Mouse (Mus musculus): Measurements from ENCODE around the gene Kit. TPM values are rescaled to one million over a fixed set of nuclear protein-coding genes. Genes with fewer than 3 reads are reported as not detected.

The Kit gene
- polyA plus RNA-seq, 1 experiment from 2014 or later, result 7.2 TPM

- WGBS, result 85% methylated on average over 1 of the region's 1 CpGs
- H3K9me3 ChIP-seq (ENCODE audit: control insufficient read depth), result no peaks in the 10 kb centered on the region
Measured at GRCm38 (mm10) chr5:75623520-75623919, 48.8 kb downstream of the Kit start.

DNA sequence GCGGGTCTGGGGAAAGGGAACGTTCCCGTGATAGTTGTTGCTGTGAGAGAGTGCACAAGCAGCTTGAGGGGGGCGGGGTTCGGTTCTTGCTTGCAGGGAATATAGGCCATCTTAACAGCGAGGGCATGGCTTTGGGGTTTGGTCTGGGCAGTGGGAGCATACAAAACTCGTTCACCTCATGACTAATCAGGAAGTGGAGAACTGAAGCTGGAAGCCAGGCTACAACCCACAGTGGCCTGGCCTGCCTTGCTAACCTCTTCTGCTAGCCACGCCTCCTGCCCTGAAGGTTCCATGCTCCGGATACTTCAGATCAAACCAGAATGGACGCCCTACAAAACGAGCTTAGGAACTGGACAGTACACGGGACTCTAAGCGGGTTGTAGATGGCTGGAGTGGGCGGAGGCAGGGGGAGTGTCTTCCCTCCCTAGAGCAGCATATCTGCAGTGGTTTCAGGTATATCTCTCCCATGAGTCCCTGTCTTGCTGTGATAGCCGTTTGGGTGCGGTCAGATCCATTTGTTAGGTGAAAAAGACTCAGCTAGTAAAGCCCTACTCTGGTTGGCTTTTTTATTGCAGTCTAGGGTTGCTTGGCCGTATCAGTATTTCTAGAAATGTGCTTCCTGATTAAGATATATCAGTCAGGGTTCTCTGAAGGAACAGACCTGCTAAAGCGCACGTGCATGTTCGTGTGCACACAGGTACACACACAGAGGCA lies 49.4 kb downstream of the Kit start:
- Histone ChIP-seq H3K27me3 (replicated peaks; ENCODE audit: control insufficient read depth, insufficient read depth, low read length) (no peaks in the 10 kb centered on the region), H3K36me3 (ENCODE audit: control insufficient read depth, insufficient read depth) (no peaks in the 10 kb centered on the region; the same call in 1 of the 2 replicates), H3K9me3 (ENCODE audit: control insufficient read depth) (no peaks in the 10 kb centered on the region), H3K4me2 (replicated peaks; ENCODE audit: low read depth) (no peak overlapping the region), H3K4me3 (ENCODE audit: low read depth, low read length) (no peak overlapping the region), H3K4me1 (replicated peaks; ENCODE audit: control insufficient read depth, insufficient read depth, low read length) (no peaks in the 10 kb centered on the region), H3K27ac (ENCODE audit: low read depth, low read length) (no peak overlapping the region), H3K9ac (ENCODE audit: low read depth, low read length) (no peak overlapping the region)
- no peak for ATAC-seq
- no peak for TF ChIP-seq CTCF (IDR thresholded peaks at IDR 0.05; ENCODE audit: low read depth)
- WGBS, result 71% methylated on average over 20 of the region's 20 CpGs

More at GRCm38 (mm10) chr5:75623520-75623919, 48.8 kb downstream of the Kit start:
- Histone ChIP-seq H3K36me3 (ENCODE audit: control insufficient read depth, insufficient read depth) (no peaks in the 10 kb centered on the region; the same call in 1 of the 2 replicates), H3K4me2 (replicated peaks; ENCODE audit: low read depth) (no peak overlapping the region), H3K4me1 (replicated peaks; ENCODE audit: control insufficient read depth, insufficient read depth, low read length) (no peaks in the 10 kb centered on the region), H3K9ac (ENCODE audit: low read depth, low read length) (no peak overlapping the region), H3K4me3 (ENCODE audit: low read depth, low read length) (no peak overlapping the region), H3K27me3 (replicated peaks; ENCODE audit: control insufficient read depth, insufficient read depth, low read length) (no peaks in the 10 kb centered on the region), H3K27ac (ENCODE audit: low read depth, low read length) (no peak overlapping the region)
- ATAC-seq, result no peak
- no peak for TF ChIP-seq CTCF (IDR thresholded peaks at IDR 0.05; ENCODE audit: low read depth)

- H3K27ac ChIP-seq (ENCODE audit: low read depth, low read length), result no peak overlapping the region
- H3K4me3 ChIP-seq (ENCODE audit: low read depth, low read length), result no peak overlapping the region
- H3K4me1 ChIP-seq (replicated peaks; ENCODE audit: control insufficient read depth, insufficient read depth, low read length), result no peaks in the 10 kb centered on the region
- no peaks in the 10 kb centered on the region; the same call in 1 of the 2 replicates for H3K36me3 ChIP-seq (ENCODE audit: control insufficient read depth, insufficient read depth)
- no peak for ATAC-seq
- H3K27me3 ChIP-seq (replicated peaks; ENCODE audit: control insufficient read depth, insufficient read depth, low read length), result no peaks in the 10 kb centered on the region
- no peak for TF ChIP-seq CTCF (IDR thresholded peaks at IDR 0.05; ENCODE audit: low read depth)
- no peak overlapping the region for H3K4me2 ChIP-seq (replicated peaks; ENCODE audit: low read depth)
- no peak overlapping the region for H3K9ac ChIP-seq (ENCODE audit: low read depth, low read length)
- H3K9me3 ChIP-seq (ENCODE audit: control insufficient read depth), result no peaks in the 10 kb centered on the region
Measured at GRCm38 (mm10) chr5:75625059-75625458, 50.3 kb downstream of the Kit start.

DNA sequence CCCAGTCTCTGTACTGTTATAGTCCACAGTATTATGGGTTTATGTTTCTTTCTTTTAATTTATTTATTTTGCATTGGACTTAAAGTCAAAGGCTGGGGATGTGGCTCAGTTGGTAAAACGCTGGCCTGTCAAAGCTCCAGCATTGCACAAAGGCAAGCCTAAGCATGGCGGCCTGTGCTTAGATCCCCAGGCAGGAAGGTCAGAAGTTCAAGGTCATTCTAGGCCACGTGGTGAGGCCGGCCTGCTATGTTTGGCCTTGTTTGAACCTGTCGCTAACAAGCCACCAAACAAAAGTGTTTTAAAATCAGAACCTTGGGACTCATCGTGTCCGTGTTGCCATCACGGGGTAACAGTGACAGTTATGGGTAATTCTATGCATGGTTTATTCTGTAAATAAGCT lies 51.6 kb downstream of the Kit start:
- H3K36me3 ChIP-seq (ENCODE audit: control insufficient read depth, insufficient read depth), result no peaks in the 10 kb centered on the region; the same call in 1 of the 2 replicates
- WGBS, result 79% methylated on average over 8 of the region's 8 CpGs
- H3K9me3 ChIP-seq (ENCODE audit: control insufficient read depth), result no peaks in the 10 kb centered on the region
- no peak for ATAC-seq
- no peak overlapping the region for H3K27ac ChIP-seq (ENCODE audit: low read depth, low read length)
- H3K9ac ChIP-seq (ENCODE audit: low read depth, low read length), result no peak overlapping the region
- TF ChIP-seq CTCF (IDR thresholded peaks at IDR 0.05; ENCODE audit: low read depth), result no peak
- no peaks in the 10 kb centered on the region for H3K27me3 ChIP-seq (replicated peaks; ENCODE audit: control insufficient read depth, insufficient read depth, low read length)
- no peak overlapping the region for H3K4me3 ChIP-seq (ENCODE audit: low read depth, low read length)
- no peak overlapping the region for H3K4me2 ChIP-seq (replicated peaks; ENCODE audit: low read depth)
- no peaks in the 10 kb centered on the region for H3K4me1 ChIP-seq (replicated peaks; ENCODE audit: control insufficient read depth, insufficient read depth, low read length)

DNA sequence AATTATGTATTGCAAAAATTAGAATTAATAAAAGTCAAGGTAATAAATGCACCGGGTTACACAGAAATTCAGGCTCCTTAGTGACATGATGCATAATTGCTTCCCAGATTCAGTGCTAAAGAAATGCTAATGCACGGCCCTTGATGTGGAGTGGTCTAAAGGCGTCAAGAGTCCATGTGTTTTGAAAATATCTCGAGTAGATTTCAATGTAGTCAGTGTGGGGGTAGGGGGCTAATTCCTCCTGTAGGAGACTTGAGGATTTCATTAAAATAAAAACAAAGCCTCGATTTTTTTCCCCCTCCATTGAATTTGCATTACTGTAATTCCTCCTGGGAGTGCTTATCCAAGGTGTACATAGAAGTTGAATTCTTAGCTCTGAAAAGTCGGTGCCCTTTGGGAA lies 52.0 kb downstream of the Kit start:
- Histone ChIP-seq H3K27me3 (replicated peaks; ENCODE audit: control insufficient read depth, insufficient read depth, low read length) (no peaks in the 10 kb centered on the region), H3K9ac (ENCODE audit: low read depth, low read length) (no peak overlapping the region), H3K4me1 (replicated peaks; ENCODE audit: control insufficient read depth, insufficient read depth, low read length) (no peaks in the 10 kb centered on the region), H3K4me2 (replicated peaks; ENCODE audit: low read depth) (no peak overlapping the region), H3K36me3 (ENCODE audit: control insufficient read depth, insufficient read depth) (no peaks in the 10 kb centered on the region; the same call in 1 of the 2 replicates), H3K4me3 (ENCODE audit: low read depth, low read length) (no peak overlapping the region), H3K27ac (ENCODE audit: low read depth, low read length) (no peak overlapping the region), H3K9me3 (ENCODE audit: control insufficient read depth) (no peaks in the 10 kb centered on the region)
- TF ChIP-seq CTCF (IDR thresholded peaks at IDR 0.05; ENCODE audit: low read depth), result no peak
- WGBS, result 85% methylated on average over 6 of the region's 6 CpGs
- no peak for ATAC-seq

DNA sequence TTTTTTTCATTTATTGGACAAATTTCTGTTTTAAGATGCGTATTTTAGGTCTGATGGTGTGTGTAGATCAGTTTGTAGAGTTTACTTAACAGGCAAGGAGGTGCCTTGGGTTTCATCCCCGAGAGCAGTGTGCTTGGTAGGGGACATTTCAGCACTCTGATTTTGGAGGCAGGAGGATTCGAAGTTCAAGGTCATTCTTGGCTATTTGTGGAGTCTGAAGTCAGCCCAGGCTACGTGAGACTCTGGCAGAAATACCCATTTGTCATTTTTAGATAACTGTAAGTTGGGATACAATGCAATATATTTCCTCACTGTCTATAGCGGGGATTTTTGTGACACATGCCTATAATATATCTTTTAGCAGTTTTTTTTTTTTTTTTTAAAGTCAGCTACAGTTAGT lies 57.5 kb downstream of the Kit start:
- no peaks in the 10 kb centered on the region for H3K36me3 ChIP-seq (ENCODE audit: control insufficient read depth, insufficient read depth)
- no peak overlapping the region for H3K4me2 ChIP-seq (replicated peaks; ENCODE audit: low read depth)
- ATAC-seq, result no peak
- no peaks in the 10 kb centered on the region for H3K4me1 ChIP-seq (replicated peaks; ENCODE audit: control insufficient read depth, insufficient read depth, low read length)
- H3K27me3 ChIP-seq (replicated peaks; ENCODE audit: control insufficient read depth, insufficient read depth, low read length), result no peaks in the 10 kb centered on the region
- H3K27ac ChIP-seq (ENCODE audit: low read depth, low read length), result no peak overlapping the region
- 79% methylated on average over 5 of the region's 5 CpGs for WGBS
- H3K9ac ChIP-seq (ENCODE audit: low read depth, low read length), result no peak overlapping the region
- no peaks in the 10 kb centered on the region for H3K9me3 ChIP-seq (ENCODE audit: control insufficient read depth)
- no peak overlapping the region for H3K4me3 ChIP-seq (ENCODE audit: low read depth, low read length)
- no peak for TF ChIP-seq CTCF (IDR thresholded peaks at IDR 0.05; ENCODE audit: low read depth)
